Mouse (Mus musculus) embryo, embryonic 11 days (tissue): Measurements from ENCODE around the gene Maml3.
A peak's percentile ranks its signal among the peaks of the same experiment; 100 is the strongest.

Experiments
- DNase-seq: peaks from one replicate; pipeline ENCODE4 v3.0.0-alpha.2; 2015

Maml3 gene

DNA sequence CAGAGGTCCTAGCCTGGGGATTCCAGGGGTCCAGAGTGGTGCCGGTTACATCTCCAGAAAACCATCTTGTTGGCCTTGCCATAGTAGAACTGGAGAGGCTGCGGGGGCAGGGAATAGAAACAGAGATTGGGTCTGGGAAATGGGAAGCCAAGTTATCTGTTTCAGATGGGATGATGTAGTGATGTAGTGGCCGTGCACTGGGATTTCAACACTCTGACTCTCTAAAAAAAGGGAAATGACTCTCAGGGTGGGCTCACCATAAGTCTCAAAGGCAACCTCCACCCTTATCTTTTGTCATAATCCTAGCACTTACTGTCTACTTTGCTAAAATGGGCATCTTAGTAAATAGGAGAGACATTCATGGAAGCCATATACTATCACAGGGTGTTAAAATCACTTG is 406.9 kb downstream of the Maml3 start:
- no peak for DNase-seq

DNA sequence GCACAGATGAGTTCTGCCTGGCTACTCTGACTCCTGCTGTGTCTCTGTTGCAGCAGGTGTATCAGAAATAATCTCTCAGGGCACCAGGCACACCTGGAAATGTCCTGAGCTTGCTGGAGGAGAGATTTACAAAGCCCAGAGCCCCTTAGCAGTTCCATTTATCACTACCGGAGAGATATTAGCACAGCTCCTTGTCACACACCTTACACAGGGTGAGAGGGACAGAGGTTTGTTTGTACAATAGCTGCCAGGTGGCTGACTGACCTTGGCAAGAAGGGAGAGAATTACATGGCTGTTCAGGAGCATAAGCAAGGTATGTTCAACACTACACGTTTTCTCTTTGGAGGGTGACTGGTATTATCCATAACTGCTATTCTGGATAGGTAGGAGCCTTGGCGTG is 409.2 kb downstream of the Maml3 start:
- no peak for DNase-seq

DNA sequence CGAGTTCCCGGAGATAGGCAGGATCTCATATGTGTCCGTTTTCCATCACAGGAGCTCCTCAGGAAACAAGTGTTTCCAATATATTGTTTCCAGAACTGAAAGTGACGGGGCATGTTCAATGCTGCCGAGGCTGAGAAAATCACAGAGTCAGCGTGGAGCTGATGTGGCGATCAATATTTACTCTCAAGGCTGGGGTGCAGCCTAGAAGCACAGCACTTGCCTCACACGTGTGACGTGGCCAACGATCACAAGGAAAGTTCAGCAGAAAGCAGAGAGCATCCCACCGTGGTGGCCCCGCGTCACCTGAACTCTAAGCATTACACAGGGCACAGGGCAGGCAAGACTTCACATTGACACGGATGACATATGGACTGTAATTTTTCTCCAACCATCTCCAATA is 410.3 kb downstream of the Maml3 start:
- DNase-seq: no peak

DNA sequence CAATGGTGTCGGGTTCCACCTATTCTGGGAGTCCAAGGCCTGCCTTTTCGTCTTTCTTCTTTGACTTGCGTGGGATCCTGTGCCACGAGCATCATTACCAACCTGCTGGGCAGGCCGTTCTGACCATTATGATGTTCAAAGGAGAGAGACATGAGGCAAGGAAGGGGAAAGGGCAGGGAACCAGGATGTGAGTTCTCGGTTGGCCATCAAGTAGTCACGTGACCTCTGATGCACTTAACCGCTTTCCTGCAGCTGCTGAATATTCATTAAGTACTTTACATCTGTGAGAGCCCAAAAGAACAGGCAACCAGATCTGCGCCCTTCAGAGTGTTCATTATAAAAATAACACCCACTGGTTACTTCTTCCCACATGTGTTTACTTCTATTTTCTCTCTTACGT is 411.7 kb downstream of the Maml3 start:
- no peak for DNase-seq

DNA sequence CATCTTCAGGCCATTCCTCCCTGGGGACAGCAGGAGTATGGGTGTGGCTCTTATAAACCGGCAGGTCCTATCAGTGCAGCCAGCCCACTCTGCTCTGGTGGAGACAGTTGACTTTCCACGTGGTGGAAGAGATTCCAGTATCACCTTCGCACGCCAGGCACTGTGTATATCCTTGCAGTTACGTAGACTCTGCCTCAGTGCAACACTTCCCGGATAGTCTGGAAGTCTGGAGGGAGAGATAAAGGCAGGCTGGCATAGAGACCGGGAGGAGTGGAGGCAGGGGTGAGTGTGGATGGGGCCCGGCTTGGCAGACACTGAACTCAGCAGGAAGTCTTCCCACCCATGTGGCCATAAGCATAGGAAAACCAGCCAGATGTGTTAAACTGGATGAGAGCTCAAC is 416.2 kb downstream of the Maml3 start:
- no peak for DNase-seq

DNA sequence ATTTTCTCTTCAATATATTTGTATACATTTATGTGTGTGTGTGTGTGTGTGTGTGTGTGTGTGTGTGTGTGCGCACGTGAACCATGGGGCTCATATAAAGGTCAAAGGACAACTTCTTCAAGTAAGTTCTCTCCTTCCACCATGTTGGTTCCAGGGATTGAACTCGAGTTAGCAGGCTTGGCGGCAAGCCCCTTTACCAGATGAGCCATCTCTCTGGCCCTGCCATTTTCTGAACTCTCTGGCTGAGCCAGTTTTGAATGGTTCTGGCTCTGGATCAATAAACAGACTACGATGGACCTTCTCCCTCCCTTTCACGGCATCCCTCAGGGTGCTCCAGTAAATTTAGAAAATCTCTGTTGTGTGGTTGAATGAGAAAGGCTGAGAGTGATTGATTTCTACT is 418.1 kb downstream of the Maml3 start:
- DNase-seq: no peak

DNA sequence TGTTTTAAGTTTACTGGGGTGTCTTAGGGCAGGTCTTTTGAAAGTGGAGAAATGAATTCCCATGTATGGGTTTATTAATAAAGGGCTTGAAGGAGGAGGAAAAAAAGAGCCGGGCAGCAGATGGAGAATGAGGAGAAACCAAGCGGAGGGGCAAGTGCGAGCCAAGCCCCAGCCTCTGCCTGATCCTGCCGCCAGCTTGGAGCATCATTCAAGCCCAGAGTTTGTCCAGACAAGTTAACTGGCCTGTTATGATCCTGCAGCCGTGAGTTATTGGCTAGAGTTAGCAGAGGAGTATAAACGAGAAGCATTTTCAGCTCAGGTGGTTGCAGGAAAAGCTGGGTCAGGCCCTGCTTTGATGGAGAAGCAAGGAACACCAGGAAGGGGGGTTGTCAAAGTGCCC is 418.6 kb downstream of the Maml3 start:
- DNase-seq: no peak

DNA sequence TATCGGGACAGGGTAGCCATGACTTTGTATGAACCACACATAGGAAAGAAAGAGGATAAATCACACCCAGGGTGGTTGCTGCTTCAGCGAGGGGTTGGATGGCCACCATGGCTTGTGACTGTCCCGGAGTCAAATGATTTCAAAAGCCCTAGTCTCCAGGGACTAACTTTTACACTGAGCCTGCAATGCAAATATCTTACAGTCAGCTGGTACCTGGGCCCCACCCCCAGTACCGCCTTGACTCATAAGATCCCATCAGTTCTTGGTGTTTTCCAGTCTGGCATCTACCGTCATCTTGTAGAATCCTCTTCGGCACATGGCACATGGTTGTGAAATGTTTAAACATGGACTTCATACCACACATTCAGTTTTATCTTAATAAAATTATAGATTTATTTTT is 419.3 kb downstream of the Maml3 start:
- no peak for DNase-seq

DNA sequence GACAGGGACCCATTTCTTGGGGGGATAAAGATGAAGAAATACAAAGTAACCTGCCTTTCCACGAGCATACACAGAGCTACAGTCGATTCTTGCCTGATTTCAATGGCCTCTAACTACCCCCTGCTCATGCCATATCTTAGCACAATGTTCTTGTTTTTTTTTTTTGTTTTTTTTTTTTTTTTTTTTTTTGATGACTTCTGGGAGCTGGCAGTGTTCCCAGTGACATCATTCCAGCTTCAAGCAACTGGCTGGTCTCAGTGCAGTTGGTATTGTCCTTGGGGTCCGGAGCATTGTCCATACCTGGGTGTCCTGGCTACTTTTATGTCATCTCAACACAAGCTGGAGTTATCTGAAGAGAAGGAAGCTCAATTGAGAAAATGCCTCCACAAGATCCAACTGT is 429.9 kb downstream of the Maml3 start:
- no peak for DNase-seq

DNA sequence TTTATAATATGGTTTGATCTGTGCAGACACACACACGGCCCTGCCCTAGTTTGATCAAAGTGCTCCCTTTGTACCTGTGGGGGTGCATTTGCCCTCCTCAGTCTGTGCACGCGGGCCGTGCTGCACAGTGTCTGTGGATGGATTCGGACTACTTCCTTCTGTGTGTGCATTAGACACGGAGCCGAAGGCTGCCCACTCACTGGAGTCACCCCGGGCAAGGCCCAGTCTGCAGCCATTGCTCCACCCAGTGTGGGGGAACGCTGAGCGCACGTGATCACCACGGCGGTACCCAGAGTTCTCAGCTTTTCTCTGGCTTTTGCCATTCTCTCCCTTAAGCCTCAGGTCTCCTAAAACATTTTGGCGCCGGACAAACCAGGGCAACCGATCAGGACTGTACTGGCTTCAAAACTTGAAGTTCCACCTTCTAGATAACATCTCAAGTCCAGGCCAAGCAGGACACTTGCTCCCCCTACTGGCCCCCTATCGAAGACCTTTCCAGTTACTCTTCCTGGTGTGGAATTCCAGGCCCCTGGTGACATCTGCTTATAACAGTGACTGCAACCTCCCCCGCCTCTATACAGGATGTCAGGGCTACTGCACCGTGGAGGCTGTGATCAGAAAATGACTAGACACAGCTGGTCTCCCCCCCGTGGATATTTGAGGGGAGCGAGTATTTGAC is 431.3 kb downstream of the Maml3 start:
- peak; percentile 68 for DNase-seq

DNA sequence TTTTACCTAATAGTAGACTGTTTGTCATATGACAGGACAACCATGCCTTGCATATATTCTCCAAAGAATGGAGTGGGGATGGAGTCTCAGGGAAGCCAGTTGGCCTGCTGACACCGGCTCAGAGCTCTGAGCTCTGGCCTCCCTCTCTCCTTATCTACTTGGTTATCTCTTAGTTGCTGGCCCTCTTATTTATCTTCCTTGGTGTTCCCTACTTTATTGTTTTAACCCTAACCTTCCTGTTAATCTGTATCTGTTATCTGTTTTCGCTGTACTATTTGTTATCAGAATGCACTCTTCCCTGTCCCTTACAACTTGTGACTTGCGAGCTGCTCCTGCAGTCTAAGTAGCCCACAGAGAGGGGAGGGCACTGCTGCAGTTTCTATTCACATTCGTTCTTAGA is 432.2 kb downstream of the Maml3 start:
- no peak for DNase-seq

DNA sequence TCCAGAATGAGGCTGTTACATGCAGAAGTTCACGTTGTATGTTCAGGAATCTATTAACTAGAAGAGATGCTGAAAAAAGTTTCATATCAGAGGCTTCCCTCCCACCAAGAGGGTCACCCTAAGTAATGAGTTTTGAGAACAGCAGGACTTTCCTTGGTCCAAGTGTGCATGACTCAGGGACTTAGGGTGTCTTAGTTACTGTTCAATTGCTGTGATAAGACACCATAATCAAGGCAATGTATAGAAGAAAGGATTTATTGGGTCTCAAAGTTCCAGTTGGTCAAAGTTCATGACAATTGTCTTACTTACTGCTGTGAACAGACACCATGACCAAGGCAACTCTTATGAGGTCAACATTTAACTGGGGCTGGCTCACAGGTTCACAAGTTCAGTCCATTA is 433.8 kb downstream of the Maml3 start:
- DNase-seq: no peak

DNA sequence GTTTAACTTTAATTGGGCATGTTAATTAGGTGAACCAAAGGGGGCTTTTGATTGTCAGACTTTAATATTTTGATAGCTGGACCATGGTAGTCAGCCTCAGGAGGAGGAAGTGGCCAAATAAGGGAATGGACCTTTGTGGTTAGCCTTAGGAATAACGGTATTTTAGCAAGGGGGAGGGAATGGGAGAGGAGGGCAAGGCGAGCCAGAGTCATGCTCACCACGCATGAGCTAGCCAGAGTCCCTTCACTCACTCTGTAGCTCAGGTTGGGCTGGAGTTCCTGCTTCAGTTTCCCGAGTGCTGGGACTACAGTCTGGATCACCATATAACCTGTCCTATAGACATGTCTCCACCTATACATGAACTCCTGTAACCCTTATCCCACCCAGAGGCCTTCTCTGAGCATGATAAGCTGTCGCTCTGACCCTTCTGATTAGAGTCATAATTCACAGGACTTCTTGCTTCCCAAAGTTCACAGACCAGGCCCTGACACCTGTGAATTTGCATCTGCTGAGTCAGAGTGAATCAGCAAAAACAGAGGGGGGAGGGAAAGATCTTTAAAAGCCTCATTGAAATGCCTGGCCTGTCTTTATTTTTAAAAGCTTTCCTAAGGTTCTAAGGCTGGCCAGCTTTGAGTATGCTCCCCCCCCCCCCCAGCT is 434.3 kb downstream of the Maml3 start:
- DNase-seq: no peak

DNA sequence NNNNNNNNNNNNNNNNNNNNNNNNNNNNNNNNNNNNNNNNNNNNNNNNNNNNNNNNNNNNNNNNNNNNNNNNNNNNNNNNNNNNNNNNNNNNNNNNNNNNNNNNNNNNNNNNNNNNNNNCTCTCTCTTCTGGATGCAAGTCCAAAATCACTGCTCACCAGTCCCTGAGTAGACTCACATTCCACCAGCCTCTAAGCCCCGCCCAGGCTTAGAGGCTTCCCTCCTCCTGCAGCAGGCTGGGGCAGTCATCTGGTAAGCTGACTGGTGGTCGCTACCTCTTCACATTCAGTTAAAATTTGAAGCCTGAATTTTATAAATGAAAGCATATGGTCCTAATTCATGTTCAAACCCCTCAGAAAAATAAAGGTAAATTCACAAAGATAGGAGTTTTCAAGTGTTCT is 436.3 kb downstream of the Maml3 start:
- peak; percentile 40 for DNase-seq

DNA sequence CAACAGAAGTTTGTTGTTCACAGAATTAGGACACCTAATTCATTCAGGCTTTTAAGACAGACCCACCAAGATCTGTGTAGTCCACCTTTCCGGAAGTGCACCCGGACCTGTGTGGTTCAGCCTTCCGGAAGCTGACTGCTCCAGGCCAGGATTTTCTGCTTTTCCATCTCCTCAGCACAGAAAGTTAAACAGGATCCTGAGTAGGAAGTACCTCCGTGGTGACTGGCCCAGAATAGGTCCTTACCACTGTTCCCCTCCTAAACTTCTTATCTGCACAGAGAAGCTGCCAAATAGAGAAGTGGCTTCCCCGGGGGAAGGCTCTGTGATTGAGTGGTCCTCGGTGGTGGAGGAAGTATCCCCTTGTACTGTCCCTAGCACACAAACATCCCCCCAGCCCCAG is 442.3 kb downstream of the Maml3 start:
- DNase-seq: no peak

DNA sequence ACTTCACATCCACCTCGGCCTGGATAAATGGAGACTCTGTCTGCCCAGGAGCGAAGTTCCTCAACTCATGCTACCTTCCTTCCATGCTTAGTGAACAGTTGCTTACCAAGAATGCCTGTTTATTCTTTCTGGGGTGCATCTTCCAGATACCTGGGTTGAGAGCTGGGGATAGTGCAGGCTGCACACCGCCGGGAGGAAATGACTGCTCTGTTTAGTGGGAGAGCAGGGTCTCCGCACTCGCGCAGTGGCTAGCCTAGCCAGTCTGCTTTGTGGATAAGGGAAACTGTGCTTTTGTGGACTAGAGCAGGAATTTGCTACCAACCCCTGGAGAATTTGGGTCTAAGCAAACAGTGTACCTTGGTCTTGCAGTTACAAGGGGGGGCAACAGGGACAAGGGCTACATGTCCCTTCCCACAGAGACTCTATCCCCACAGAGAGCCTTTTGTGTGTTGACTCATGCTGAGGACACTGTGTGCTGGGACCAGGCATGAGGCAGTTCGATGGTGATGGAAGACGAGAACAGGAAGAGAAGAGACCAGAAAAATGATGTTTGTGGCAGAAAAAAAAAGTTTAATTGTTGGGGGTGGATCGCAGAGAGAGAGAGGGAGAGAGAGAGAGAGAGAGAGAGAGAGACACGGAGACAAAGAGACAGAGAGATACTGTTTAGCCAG is 442.9 kb downstream of the Maml3 start:
- DNase-seq: no peak

DNA sequence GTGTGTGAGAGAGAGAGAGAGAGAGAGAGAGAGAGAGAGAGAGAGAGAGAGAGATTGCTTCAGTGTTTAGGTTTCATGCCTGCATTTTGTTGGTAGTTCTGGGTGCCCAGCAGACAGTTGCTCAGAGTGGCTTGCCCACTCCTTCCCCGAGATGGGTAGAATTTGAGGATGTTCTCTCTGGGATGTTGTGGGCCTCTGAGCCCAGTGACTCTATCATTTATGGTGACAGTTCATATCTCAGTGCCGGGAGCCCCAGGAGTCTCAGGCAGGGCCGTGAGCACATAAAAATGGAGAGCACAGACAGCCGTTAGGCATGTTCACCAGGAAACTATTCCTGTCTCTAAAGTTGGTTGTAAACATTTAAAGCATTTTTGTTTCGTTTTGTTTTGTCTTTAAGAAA is 443.5 kb downstream of the Maml3 start:
- no peak for DNase-seq

DNA sequence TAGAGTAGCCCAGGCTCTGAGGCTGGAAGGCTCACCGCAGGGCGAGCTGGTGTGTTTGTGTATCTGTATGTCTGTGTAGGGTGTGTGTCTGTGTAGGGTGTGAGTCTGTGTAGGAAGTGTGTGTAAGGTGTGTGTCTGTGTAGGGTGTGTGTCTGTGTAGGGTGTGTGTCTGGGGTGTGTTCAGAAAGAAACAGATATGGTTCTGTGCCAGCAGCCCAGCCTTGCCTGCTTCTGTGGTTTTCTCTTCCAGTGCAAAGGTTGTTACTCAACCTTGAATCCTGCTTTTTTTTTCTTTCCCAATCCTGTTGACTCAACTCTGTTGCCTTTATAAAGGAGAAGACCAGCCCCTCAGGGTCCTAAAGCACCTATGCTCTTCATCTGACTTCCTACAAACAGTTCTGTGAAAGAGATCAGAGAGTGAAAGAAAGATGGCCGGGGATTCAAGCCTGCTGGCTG is 444.0 kb downstream of the Maml3 start:
- DNase-seq: no peak

DNA sequence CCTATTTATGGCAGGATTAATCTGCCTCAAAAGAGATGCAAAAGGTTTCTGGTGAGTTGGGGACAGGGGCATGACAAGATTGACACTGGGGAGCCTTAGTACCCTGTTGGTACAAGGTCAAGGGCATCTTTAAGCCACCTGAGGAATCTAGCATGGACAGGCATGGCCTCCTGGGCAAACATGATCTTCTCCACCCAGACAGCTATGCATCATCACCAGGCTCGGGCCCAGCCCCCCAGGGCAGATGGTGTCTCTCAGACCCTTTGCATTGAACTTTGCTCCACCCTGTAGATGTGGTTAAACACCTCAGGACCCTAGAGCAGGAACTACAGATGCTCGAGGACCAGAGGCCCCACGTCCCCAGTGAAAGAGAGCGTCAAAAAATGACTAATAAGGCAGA is 444.8 kb downstream of the Maml3 start, which contains the start of gene Mgst2:
Gene Mgst2 (plus strand): TSS at position 301 of the 400 bp plus-strand sequence.
- no peak for DNase-seq

DNA sequence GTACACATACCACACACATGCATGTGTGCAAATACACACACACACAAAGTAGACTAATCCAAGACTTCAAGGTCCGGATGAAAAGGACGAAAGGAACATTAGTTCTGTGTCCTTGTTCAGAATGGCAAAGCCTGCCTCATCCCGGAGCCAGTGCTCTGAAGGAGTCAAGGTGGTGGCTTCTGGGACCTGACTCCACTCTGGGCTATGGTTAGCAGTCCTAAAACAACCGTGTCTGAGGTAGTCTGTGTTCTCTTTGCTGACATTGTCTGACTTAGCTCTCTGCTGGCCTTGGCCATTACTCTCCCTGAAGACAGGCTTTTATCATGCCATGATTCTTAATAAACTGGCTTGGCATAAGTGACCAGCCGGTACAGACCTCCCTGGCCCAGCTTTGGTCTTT is 445.5 kb downstream of the Maml3 start:
- DNase-seq: no peak

DNA sequence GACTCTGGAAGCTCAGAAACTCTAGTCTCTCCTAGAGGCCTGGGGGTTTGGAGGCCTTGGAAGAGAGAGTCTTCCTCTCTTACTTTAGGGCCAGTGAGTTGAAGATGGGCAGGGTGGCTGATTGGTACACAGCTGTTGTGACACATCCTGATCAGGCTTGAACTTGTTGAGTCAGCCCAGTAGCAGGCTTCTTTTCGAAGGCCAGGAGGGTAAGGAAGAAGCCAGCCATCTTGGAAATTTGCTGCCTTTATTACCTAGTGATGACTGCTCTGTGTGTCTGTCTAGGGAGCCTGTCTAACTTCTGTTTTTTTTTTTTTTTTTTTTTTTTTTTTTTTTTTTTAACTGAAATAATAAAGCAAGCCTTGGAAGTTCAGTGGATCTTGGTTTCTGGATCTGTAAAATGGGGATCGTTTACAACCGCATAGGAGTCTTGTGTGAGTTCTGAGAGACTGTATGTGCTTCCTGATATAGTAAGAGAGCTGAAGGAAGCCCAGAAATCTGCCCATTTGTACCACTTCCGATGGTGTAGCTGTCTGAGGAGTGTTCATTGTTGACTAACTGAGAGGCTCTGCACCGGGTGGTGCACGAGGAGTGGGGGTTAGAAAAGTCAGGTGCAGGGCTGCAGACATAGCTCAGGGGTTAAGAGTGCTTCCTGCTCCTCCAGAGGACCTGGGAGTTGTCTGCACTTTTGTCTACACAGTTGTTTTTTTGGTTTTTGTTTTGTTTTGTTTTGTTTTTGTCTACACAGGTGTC is 450.4 kb downstream of the Maml3 start:
- DNase-seq: no peak

DNA sequence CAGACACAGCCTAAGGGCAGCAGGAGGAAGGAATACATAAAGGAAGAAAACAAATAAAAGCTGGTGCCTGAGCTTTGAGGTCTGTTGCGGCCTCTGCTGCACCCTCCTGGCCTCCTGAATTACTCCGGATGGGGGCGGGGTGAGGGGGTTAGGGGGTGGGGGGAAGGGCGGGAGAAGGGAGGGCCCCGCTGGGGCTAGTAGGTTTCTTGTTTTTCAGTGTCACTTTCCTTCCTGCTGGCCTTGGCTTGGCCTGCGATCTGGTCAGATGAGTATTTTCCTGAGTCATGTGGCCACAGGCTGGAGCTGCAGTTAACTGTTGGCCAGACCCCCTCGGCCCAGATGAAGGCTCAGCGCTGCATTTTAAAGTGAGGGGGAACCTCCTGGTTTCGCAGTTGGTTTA is 452.2 kb downstream of the Maml3 start:
- DNase-seq: peak; percentile 81

DNA sequence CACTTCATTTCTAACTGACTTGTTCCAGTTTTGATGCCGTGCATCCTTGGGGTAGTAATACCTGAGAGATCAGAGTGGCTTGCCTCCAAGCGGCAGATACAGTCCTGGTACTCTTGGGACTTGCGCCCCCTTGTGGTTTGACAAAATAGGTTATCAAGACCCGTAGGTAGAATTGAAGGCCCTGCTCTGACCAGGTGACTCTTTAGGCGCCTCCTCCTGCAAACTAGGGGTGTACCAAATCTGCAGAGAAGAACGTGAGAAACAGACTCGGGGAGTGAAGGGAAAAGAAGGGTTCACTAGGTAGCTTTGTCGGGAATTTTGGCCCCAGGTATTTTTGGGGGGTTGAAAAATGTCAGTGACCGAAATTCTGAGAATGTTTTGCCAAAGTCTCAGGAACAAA is 452.6 kb downstream of the Maml3 start:
- DNase-seq: peak; percentile 91

DNA sequence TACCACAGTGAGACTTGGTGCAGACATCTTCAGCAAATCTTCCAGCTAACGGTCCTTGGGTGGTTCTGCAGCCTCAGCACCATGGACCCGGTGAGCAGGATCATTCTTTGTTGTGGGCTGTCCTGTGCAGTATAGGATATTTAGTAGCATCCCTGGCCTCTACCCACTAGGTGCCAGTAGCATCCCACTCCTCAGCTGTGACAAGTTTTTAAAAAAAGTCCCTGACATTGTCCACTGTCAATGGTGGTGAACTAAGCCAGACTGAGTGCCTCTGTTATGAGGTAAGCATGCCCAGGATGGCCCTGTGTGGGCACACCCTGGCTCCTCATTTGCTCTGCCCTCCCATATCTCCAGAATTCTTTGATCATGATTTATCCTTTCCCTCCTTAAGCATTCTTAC is 453.7 kb downstream of the Maml3 start:
- DNase-seq: no peak
